Mouse (Mus musculus) stomach, postnatal 0 days (tissue): ENCODE results near the gene Clps.

Experiments
- CTCF ChIP-seq: IDR thresholded peaks from 2 replicates; pipeline ENCODE4 v1.5.1; 2016; ENCODE audit warnings: antibody characterized with exemption, low read depth, mild to moderate bottlenecking, moderate library complexity
- EP300 ChIP-seq: optimal IDR thresholded peaks from 2 replicates; pipeline ENCODE3; 2016; ENCODE audit warnings: antibody characterized with exemption

GRCm38 (mm10) chr17:28571868-28572267 is 11.3 kb upstream of the Clps start:
- TF ChIP-seq CTCF (no peak), EP300 (no peak)
